Mouse (Mus musculus) MEL (cell line): ENCODE measurements at regions not wholly inside any gene's neighbourhood (a gene's known extent, or its start where the extent isn't known, plus 50 kb on each side); places are given as distances from the start of the nearest gene placed in this dataset.

Experiments
- DNase-seq: peaks from one replicate; pipeline ENCODE4 v3.0.0; 2011; ENCODE audit warnings: low read depth, low spot score
- H3K27ac ChIP-seq: 2 replicates; pipeline ENCODE4 v1.5.1; 2012; ENCODE audit warnings: low read depth, mild to moderate bottlenecking, control low read depth, low read length, moderate library complexity; ENCODE audit not compliant: control insufficient read depth
- H3K27me3 ChIP-seq, 2 experiments: fragments of 150-350 bp in 1 of 2; sonication (generic) in 1 of 2; 2 replicates each; pipeline ENCODE4 v1.6.1; 2012; ENCODE audit warnings: low read length in 2 of 2, mild to moderate bottlenecking in 2 of 2, improper control_type of control experiment in 1 of 2, moderate library complexity in 1 of 2; ENCODE audit not compliant: insufficient read depth in 2 of 2, control insufficient read depth in 1 of 2
- H3K36me3 ChIP-seq, 2 experiments: 2 replicates each; pipeline ENCODE4 v1.6.1; 2012 to 2014; ENCODE audit warnings: low read length in 2 of 2, improper control_type of control experiment in 1 of 2, inconsistent platforms in 1 of 2, mild to moderate bottlenecking in 1 of 2; ENCODE audit not compliant: insufficient read depth in 2 of 2, control insufficient read depth in 1 of 2
- H3K4me1 ChIP-seq, 2 experiments: fragments of 150-350 bp in 1 of 2; sonication (generic) in 1 of 2; 2 replicates each; pipeline ENCODE4 v1.6.1; 2012; ENCODE audit warnings: low read length in 2 of 2, improper control_type of control experiment in 1 of 2, mild to moderate bottlenecking in 1 of 2; ENCODE audit not compliant: insufficient read depth in 2 of 2, control insufficient read depth in 1 of 2
- H3K4me3 ChIP-seq, 2 experiments: fragments of 150-350 bp in 1 of 2; sonication (generic) in 1 of 2; 2 replicates each; pipeline ENCODE4 v1.5.1; 2012; ENCODE audit warnings: low read depth in 2 of 2, low read length in 2 of 2, mild to moderate bottlenecking in 2 of 2, moderate library complexity in 2 of 2, control low read depth in 1 of 2, improper control_type of control experiment in 1 of 2; ENCODE audit not compliant: control insufficient read depth in 1 of 2, insufficient read depth in 1 of 2
- H3K79me2 ChIP-seq: 2 replicates; pipeline ENCODE4 v1.6.1; 2012; ENCODE audit warnings: mild to moderate bottlenecking, low read length, moderate library complexity; ENCODE audit not compliant: control insufficient read depth, poor library complexity, insufficient read depth
- H3K9ac ChIP-seq: 2 replicates; pipeline ENCODE4 v1.6.1; 2012; ENCODE audit warnings: low read depth, mild to moderate bottlenecking, control low read depth, low read length, moderate library complexity; ENCODE audit not compliant: control insufficient read depth, poor library complexity, severe bottlenecking
- H3K9me3 ChIP-seq: fragments of 150-350 bp; sonication (generic); replicated peaks from 2 replicates; pipeline ENCODE4 v1.6.1; 2012; ENCODE audit warnings: mild to moderate bottlenecking, low read length, improper control_type of control experiment, moderate library complexity; ENCODE audit not compliant: insufficient read depth
- BHLHE40 ChIP-seq: IDR thresholded peaks from 2 replicates; pipeline ENCODE4 v1.6.1; 2012; ENCODE audit warnings: low read depth, mild to moderate bottlenecking, inconsistent platforms, low read length, improper control_type of control experiment, borderline replicate concordance
- CTCF ChIP-seq, 3 experiments: IDR thresholded peaks in 2 of 3; conservative IDR thresholded peaks in 1 of 3; 2 replicates each; pipeline ENCODE4 v1.5.1; 2011 to 2012; ENCODE audit warnings: low read length in 3 of 3, low read depth in 2 of 3, mild to moderate bottlenecking in 2 of 3, improper control_type of control experiment in 1 of 3, inconsistent platforms in 1 of 3, mixed read lengths in 1 of 3, moderate library complexity in 1 of 3; ENCODE audit not compliant: control insufficient read depth in 1 of 3, insufficient read depth in 1 of 3, poor library complexity in 1 of 3, severe bottlenecking in 1 of 3
- EP300 ChIP-seq, 2 experiments: IDR thresholded peaks; 2 replicates each; pipeline ENCODE4 v1.6.1; 2011; ENCODE audit warnings: improper control_type of control experiment in 2 of 2, low read length in 2 of 2, low read depth in 1 of 2, mild to moderate bottlenecking in 1 of 2
- ETS1 ChIP-seq: IDR thresholded peaks from 2 replicates; pipeline ENCODE4 v1.6.1; 2012; ENCODE audit warnings: low read depth, mild to moderate bottlenecking, inconsistent platforms, low read length, improper control_type of control experiment, moderate library complexity
- GABPA ChIP-seq: IDR thresholded peaks from 2 replicates; pipeline ENCODE4 v1.6.1; 2012; ENCODE audit warnings: low read depth, mild to moderate bottlenecking, inconsistent platforms, low read length, improper control_type of control experiment, moderate library complexity
- JUND ChIP-seq: IDR thresholded peaks from 2 replicates; pipeline ENCODE4 v1.6.1; 2011; ENCODE audit warnings: low read depth, mild to moderate bottlenecking, improper control_type of control experiment, low read length
- KAT2A ChIP-seq: conservative IDR thresholded peaks from 2 replicates; pipeline ENCODE4 v1.6.1; 2012; ENCODE audit warnings: low read depth, low read length, improper control_type of control experiment, inconsistent platforms
- MAFK ChIP-seq: IDR thresholded peaks from 2 replicates; pipeline ENCODE4 v1.6.1; 2011; ENCODE audit warnings: low read depth, mild to moderate bottlenecking, low read length, improper control_type of control experiment, borderline replicate concordance
- MAX ChIP-seq: IDR thresholded peaks from 2 replicates; pipeline ENCODE4 v1.6.1; 2011; ENCODE audit warnings: low read length, improper control_type of control experiment
- MAZ ChIP-seq: IDR thresholded peaks from 2 replicates; pipeline ENCODE4 v1.6.1; 2012; ENCODE audit warnings: low read depth, mild to moderate bottlenecking, inconsistent platforms, low read length, improper control_type of control experiment
- MXI1 ChIP-seq: IDR thresholded peaks from 2 replicates; pipeline ENCODE4 v1.6.1; 2011; ENCODE audit warnings: mild to moderate bottlenecking, low read depth, low read length, improper control_type of control experiment
- NELFE ChIP-seq: IDR thresholded peaks from 2 replicates; pipeline ENCODE4 v1.6.1; 2011; ENCODE audit warnings: low read depth, low read length, improper control_type of control experiment
- NRF1 ChIP-seq: IDR thresholded peaks from 2 replicates; pipeline ENCODE4 v1.6.1; 2014; ENCODE audit warnings: low read depth, mild to moderate bottlenecking, inconsistent platforms, low read length, improper control_type of control experiment, moderate library complexity; ENCODE audit not compliant: poor library complexity, insufficient read depth, severe bottlenecking
- POLR2AphosphoS2 ChIP-seq: IDR thresholded peaks from 2 replicates; pipeline ENCODE4 v1.6.1; 2011; ENCODE audit warnings: low read length, improper control_type of control experiment
- RAD21 ChIP-seq: IDR thresholded peaks from 2 replicates; pipeline ENCODE4 v1.6.1; 2011; ENCODE audit warnings: mild to moderate bottlenecking, low read depth, low read length, improper control_type of control experiment
- UBTF ChIP-seq: IDR thresholded peaks from 2 replicates; pipeline ENCODE4 v1.6.1; 2012; ENCODE audit warnings: low read depth, mild to moderate bottlenecking, inconsistent platforms, low read length, improper control_type of control experiment, moderate library complexity, borderline replicate concordance; ENCODE audit not compliant: insufficient read depth
- ZC3H11A ChIP-seq: IDR thresholded peaks from 2 replicates; pipeline ENCODE4 v1.6.1; 2012; ENCODE audit warnings: low read depth, mild to moderate bottlenecking, inconsistent platforms, low read length, improper control_type of control experiment
- ZMIZ1 ChIP-seq: IDR thresholded peaks from 2 replicates; pipeline ENCODE4 v1.6.1; 2012; ENCODE audit warnings: low read depth, mild to moderate bottlenecking, inconsistent platforms, low read length, improper control_type of control experiment, moderate library complexity
- ZNF384 ChIP-seq: IDR thresholded peaks from 2 replicates; pipeline ENCODE4 v1.6.1; 2012; ENCODE audit warnings: low read depth, mild to moderate bottlenecking, inconsistent platforms, low read length, improper control_type of control experiment

- H3K27ac ChIP-seq: no peak overlapping the region
- DNase-seq: no peak
Observed at GRCm38 (mm10) chr5:63469701-63470100, 179.2 kb upstream of the Nwd2 start.

DNA sequence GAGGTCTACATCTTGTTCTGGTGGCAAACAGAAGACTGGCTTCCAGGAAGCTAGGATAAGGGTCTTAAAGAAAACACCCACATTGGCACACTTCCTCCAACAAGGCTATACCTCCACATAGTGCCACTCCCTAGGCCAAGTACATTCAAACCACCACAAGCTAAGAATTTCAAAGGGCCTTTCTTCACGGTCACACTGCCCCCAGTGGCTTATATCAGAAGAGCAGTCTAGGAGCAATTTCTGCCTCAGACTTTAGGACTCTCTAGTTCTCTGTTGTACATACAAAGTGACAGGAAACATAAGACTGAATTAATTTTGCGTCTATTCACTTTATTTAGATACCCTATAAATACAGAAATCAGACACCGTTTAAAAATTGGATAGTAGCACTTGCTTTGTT, 175.7 kb upstream of the Nwd2 start:
- Histone ChIP-seq H3K9ac (no peak overlapping the region), H3K9me3 (no peaks in the 10 kb centered on the region), H3K36me3 (no peaks in the 10 kb centered on the region), H3K79me2 (no peaks in the 10 kb centered on the region), H3K27me3 (no peaks in the 10 kb centered on the region), H3K4me1 (no peaks in the 10 kb centered on the region), H3K4me3 (no peak overlapping the region), H3K27ac (no peak overlapping the region)
- DNase-seq: peak; percentile 1
- TF ChIP-seq NELFE (no peak), CTCF (IDR thresholded peaks at IDR 0.05 in 2 of 3, conservative IDR thresholded peaks at IDR 0.05 in 1 of 3; ENCODE audit: control insufficient read depth in 1 of 3, insufficient read depth in 1 of 3, low read depth in 2 of 3, low read length in 3 of 3, poor library complexity in 1 of 3, severe bottlenecking in 1 of 3) (peak; percentile 5 to 18 (median 16); a peak in 2 of 6 replicates)

More at GRCm38 (mm10) chr5:63469701-63470100, 179.2 kb upstream of the Nwd2 start:
- H3K4me1 ChIP-seq: no peaks in the 10 kb centered on the region
- TF ChIP-seq UBTF (no peak), RAD21 (no peak)
- H3K9ac ChIP-seq: no peak overlapping the region
- H3K36me3 ChIP-seq: no peaks in the 10 kb centered on the region
- H3K4me3 ChIP-seq: no peak overlapping the region
- H3K27me3 ChIP-seq: no peaks in the 10 kb centered on the region
- no peaks in the 10 kb centered on the region for H3K9me3 ChIP-seq
- no peaks in the 10 kb centered on the region for H3K79me2 ChIP-seq

DNA sequence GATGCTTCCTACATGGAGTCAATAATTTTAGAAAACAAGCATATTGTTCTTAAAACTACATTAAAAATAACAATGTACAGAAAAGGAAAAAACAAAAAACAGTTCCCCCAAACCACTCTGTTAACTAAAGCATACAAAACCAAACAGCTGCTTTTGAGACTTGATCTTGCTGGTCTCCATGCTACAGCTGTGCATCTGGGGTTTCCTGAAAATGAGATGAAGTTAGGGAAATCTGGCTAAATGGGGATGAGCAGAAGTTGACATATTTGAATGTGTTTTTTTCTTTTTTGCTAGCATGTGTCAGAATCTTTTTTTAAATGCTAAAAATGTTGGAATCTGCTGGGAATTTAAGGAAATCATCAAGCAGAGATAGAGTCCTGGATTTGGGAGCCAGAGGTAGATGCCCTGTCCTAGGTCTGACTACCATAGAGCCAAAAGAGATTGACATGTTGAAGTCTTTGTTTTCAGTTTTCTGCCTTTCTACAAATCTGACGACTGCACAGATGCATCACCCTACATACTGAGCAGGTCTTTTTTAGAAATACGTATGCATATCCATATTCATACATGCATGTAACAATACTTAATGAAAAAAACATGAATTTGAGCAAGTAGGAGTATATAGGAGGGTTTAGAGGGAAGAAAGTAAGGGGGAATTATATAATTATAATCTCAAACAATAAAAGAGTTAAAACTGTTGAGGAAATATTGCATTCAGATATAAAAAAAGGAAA, 172.5 kb upstream of the Nwd2 start:
- Histone ChIP-seq H3K4me1 (no peaks in the 10 kb centered on the region), H3K9ac (no peak overlapping the region), H3K9me3 (no peaks in the 10 kb centered on the region), H3K27me3 (no peaks in the 10 kb centered on the region), H3K79me2 (no peaks in the 10 kb centered on the region), H3K36me3 (no peaks in the 10 kb centered on the region)
- DNase-seq: no peak
- no peak for TF ChIP-seq CTCF (IDR thresholded peaks at IDR 0.05 in 2 of 3, conservative IDR thresholded peaks at IDR 0.05 in 1 of 3; ENCODE audit: control insufficient read depth in 1 of 3, insufficient read depth in 1 of 3, low read depth in 2 of 3, low read length in 3 of 3, poor library complexity in 1 of 3, severe bottlenecking in 1 of 3)
- no peak for TF ChIP-seq EP300 (IDR thresholded peaks at IDR 0.05; ENCODE audit: low read depth in 1 of 2, low read length in 2 of 2)
- no peak for TF ChIP-seq MAZ
- TF ChIP-seq MAFK: no peak
- TF ChIP-seq, all 39 proteins: peak for 0
- no peak overlapping the region for H3K27ac ChIP-seq
- H3K4me3 ChIP-seq: no peak overlapping the region

DNA sequence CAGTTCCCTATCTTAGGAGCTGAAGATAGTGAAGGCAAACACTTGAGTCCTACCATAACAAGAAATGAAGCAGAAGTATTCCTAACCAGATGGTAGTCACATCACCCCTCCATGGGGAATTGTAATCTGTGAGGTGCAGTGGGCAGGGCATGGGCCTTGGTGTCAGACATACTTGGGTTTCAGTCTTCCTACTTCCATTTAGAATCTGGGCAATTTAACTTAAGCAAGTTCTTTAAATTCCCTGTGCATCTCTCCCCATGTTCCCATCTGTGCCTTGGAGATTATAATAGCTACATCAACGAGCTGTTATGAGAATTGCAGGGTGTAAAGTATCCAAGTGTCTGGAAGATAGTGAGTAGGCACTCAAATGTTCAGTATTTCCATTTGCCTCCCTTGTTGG, 149.9 kb upstream of the Nwd2 start:
- Histone ChIP-seq H3K9ac (no peak overlapping the region), H3K4me1 (no peaks in the 10 kb centered on the region), H3K4me3 (no peak overlapping the region), H3K36me3 (no peaks in the 10 kb centered on the region), H3K79me2 (no peaks in the 10 kb centered on the region), H3K9me3 (no peaks in the 10 kb centered on the region), H3K27ac (no peak overlapping the region), H3K27me3 (no peaks in the 10 kb centered on the region)
- no peak for DNase-seq
- TF ChIP-seq GABPA (no peak), MXI1 (no peak), MAX (no peak), ZC3H11A (no peak), ZNF384 (no peak), KAT2A (no peak), POLR2AphosphoS2 (no peak), RAD21 (no peak), NELFE (no peak), ETS1 (no peak), BHLHE40 (no peak), JUND (no peak), ZMIZ1 (no peak), NRF1 (no peak)
